Mouse (Mus musculus): ENCODE data around the gene Gsdmc4.
"Not testable (repeated sequence)": the region's sequence is repeated elsewhere in the genome, so short reads cannot be mapped to it uniquely, and the experiment has no call there.

Gsdmc4 gene

GRCm38 (mm10) chr15:63912197-63912596 lies at the start of gene Gsdmc4:
Gsdmc4 (minus strand) TSS chr15:63912297.
- DNase-seq: not testable (repeated sequence)

GRCm38 (mm10) chr15:63960542-63960941 lies 48.4 kb upstream of the Gsdmc4 start:
- no peak for DNase-seq

GRCm38 (mm10) chr15:63957553-63957952 lies 45.5 kb upstream of the Gsdmc4 start:
- no peak for DNase-seq

- DNase-seq: no peak
These were observed 41.2 kb upstream of the Gsdmc4 start for GRCm38 (mm10) chr15:63953256-63953655.

- no peak for DNase-seq
These were observed 29.1 kb upstream of the Gsdmc4 start for GRCm38 (mm10) chr15:63941221-63941620.

GRCm38 (mm10) chr15:63932656-63933055 lies 20.6 kb upstream of the Gsdmc4 start:
- no peak for DNase-seq

GRCm38 (mm10) chr15:63931404-63931803 lies 19.3 kb upstream of the Gsdmc4 start:
- no peak for DNase-seq

- DNase-seq: no peak
These were observed 18.3 kb upstream of the Gsdmc4 start for GRCm38 (mm10) chr15:63930107-63931041.

GRCm38 (mm10) chr15:63926201-63926600 lies 14.1 kb upstream of the Gsdmc4 start:
- no peak for DNase-seq

GRCm38 (mm10) chr15:63924484-63924883 lies 12.4 kb upstream of the Gsdmc4 start:
- DNase-seq: no peak

- not testable (repeated sequence) for DNase-seq
These were observed 9.5 kb upstream of the Gsdmc4 start for GRCm38 (mm10) chr15:63921618-63922017.

- DNase-seq: not testable (repeated sequence)
These were observed 7.6 kb upstream of the Gsdmc4 start for GRCm38 (mm10) chr15:63919728-63920127.

GRCm38 (mm10) chr15:63916584-63916983 lies 4.5 kb upstream of the Gsdmc4 start:
- not testable (repeated sequence) for DNase-seq

GRCm38 (mm10) chr15:63909896-63910295 lies 2.2 kb downstream of the Gsdmc4 start:
- not testable (repeated sequence) for DNase-seq

GRCm38 (mm10) chr15:63895560-63896353 lies 16.3 kb downstream of the Gsdmc4 start:
- peak; percentile 24 to 45 for DNase-seq

GRCm38 (mm10) chr15:63888440-63888839 lies 23.7 kb downstream of the Gsdmc4 start:
- not testable (repeated sequence) for DNase-seq

- not testable (repeated sequence) for DNase-seq
These were observed 24.1 kb downstream of the Gsdmc4 start for GRCm38 (mm10) chr15:63887949-63888348.

GRCm38 (mm10) chr15:63878458-63878857 lies 33.6 kb downstream of the Gsdmc4 start, which contains the start of gene Gsdmc3:
Gsdmc3 (minus strand) TSS chr15:63878558.
- DNase-seq: not testable (repeated sequence)

GRCm38 (mm10) chr15:63876160-63876559 lies 35.9 kb downstream of the Gsdmc4 start:
- DNase-seq: not testable (repeated sequence)

GRCm38 (mm10) chr15:63861965-63862364 lies 50.1 kb downstream of the Gsdmc4 start:
- DNase-seq: not testable (repeated sequence)
